Mouse (Mus musculus): ENCODE measurements around the gene Nxpe3. TPM values are rescaled to one million over a fixed set of nuclear protein-coding genes. Genes with fewer than 3 reads are reported as not detected.

Gene Nxpe3
- polyA plus RNA-seq, 1 experiment from 2014 or later, result 1.6 TPM

- no peak for ATAC-seq
- H3K36me3 ChIP-seq (ENCODE audit: control insufficient read depth, insufficient read depth, low read length), result peaks cover 28% of the 10 kb centered on the region
- H3K27ac ChIP-seq (ENCODE audit: low read depth, low read length), result no peak overlapping the region
- H3K27me3 ChIP-seq (replicated peaks; ENCODE audit: control insufficient read depth, insufficient read depth, low read length), result no peaks in the 10 kb centered on the region
- no peak overlapping the region for H3K9ac ChIP-seq (ENCODE audit: low read depth, low read length)
- WGBS, result 51% methylated on average over 15 of the region's 15 CpGs
- no peaks in the 10 kb centered on the region for H3K9me3 ChIP-seq (ENCODE audit: control insufficient read depth, low read length)
- peak overlapping the region; percentile 42 for H3K4me2 ChIP-seq (ENCODE audit: low read length)
- H3K4me1 ChIP-seq (ENCODE audit: control insufficient read depth, insufficient read depth, low read depth, low read length), result peaks cover 8% of the 10 kb centered on the region
- 0 out of 2 replicates have a peak overlapping the region, but pooled peaks have one; percentile 8 for H3K4me3 ChIP-seq (ENCODE audit: low read length)
Measured at GRCm38 (mm10) chr16:55819186-55819861, 75.8 kb downstream of the Nxpe3 start.

- peaks cover 8% of the 10 kb centered on the region for H3K4me1 ChIP-seq (ENCODE audit: control insufficient read depth, insufficient read depth, low read depth, low read length)
- no peak overlapping the region for H3K27ac ChIP-seq (ENCODE audit: low read depth, low read length)
- H3K9ac ChIP-seq (ENCODE audit: low read depth, low read length), result no peak overlapping the region
- no peaks in the 10 kb centered on the region for H3K27me3 ChIP-seq (replicated peaks; ENCODE audit: control insufficient read depth, insufficient read depth, low read length)
- H3K4me3 ChIP-seq (ENCODE audit: low read length), result no peak overlapping the region
- no peak for ATAC-seq
- H3K4me2 ChIP-seq (ENCODE audit: low read length), result no peak overlapping the region
- 97% methylated on average over 28 of the region's 28 CpGs for WGBS
- H3K36me3 ChIP-seq (ENCODE audit: control insufficient read depth, insufficient read depth, low read length), result peaks cover 35% of the 10 kb centered on the region
- no peaks in the 10 kb centered on the region for H3K9me3 ChIP-seq (ENCODE audit: control insufficient read depth, low read length)
Measured at GRCm38 (mm10) chr16:55817717-55818515, 77.2 kb downstream of the Nxpe3 start.

- H3K9me3 ChIP-seq (ENCODE audit: control insufficient read depth, low read length), result no peaks in the 10 kb centered on the region
- H3K27me3 ChIP-seq (replicated peaks; ENCODE audit: control insufficient read depth, insufficient read depth, low read length), result no peaks in the 10 kb centered on the region
- WGBS, result 94% methylated on average over 13 of the region's 13 CpGs
Measured at GRCm38 (mm10) chr16:55816202-55816941, 78.7 kb downstream of the Nxpe3 start.

GRCm38 (mm10) chr16:55815466-55815865, 79.6 kb downstream of the Nxpe3 start:
- H3K36me3 ChIP-seq (ENCODE audit: control insufficient read depth, insufficient read depth, low read length), result peaks cover 40% of the 10 kb centered on the region
- 86% methylated on average over 14 of the region's 14 CpGs for WGBS

More at GRCm38 (mm10) chr16:55816202-55816941, 78.7 kb downstream of the Nxpe3 start:
- Histone ChIP-seq H3K4me2 (ENCODE audit: low read length) (no peak overlapping the region), H3K4me3 (ENCODE audit: low read length) (no peak overlapping the region), H3K9ac (ENCODE audit: low read depth, low read length) (no peak overlapping the region), H3K27ac (ENCODE audit: low read depth, low read length) (no peak overlapping the region), H3K4me1 (ENCODE audit: control insufficient read depth, insufficient read depth, low read depth, low read length) (peaks cover 8% of the 10 kb centered on the region), H3K36me3 (ENCODE audit: control insufficient read depth, insufficient read depth, low read length) (peaks cover 40% of the 10 kb centered on the region)
- no peak for ATAC-seq

GRCm38 (mm10) chr16:55814686-55815085, 80.4 kb downstream of the Nxpe3 start:
- ATAC-seq, result no peak
- H3K9me3 ChIP-seq (ENCODE audit: control insufficient read depth, low read length), result no peaks in the 10 kb centered on the region

More at GRCm38 (mm10) chr16:55815466-55815865, 79.6 kb downstream of the Nxpe3 start:
- Histone ChIP-seq H3K9me3 (ENCODE audit: control insufficient read depth, low read length) (no peaks in the 10 kb centered on the region), H3K4me3 (ENCODE audit: low read length) (no peak overlapping the region), H3K27ac (ENCODE audit: low read depth, low read length) (no peak overlapping the region), H3K27me3 (replicated peaks; ENCODE audit: control insufficient read depth, insufficient read depth, low read length) (no peaks in the 10 kb centered on the region), H3K4me1 (ENCODE audit: control insufficient read depth, insufficient read depth, low read depth, low read length) (peaks cover 7% of the 10 kb centered on the region), H3K4me2 (ENCODE audit: low read length) (no peak overlapping the region), H3K9ac (ENCODE audit: low read depth, low read length) (no peak overlapping the region)
- ATAC-seq, result no peak

GRCm38 (mm10) chr16:55813916-55814315, 81.2 kb downstream of the Nxpe3 start:
- no peaks in the 10 kb centered on the region for H3K9me3 ChIP-seq (ENCODE audit: control insufficient read depth, low read length)
- peaks cover 40% of the 10 kb centered on the region for H3K36me3 ChIP-seq (ENCODE audit: control insufficient read depth, insufficient read depth, low read length)
- H3K4me1 ChIP-seq (ENCODE audit: control insufficient read depth, insufficient read depth, low read depth, low read length), result no peaks in the 10 kb centered on the region
- no peak for ATAC-seq
- no peaks in the 10 kb centered on the region for H3K27me3 ChIP-seq (replicated peaks; ENCODE audit: control insufficient read depth, insufficient read depth, low read length)
- no peak overlapping the region for H3K4me2 ChIP-seq (ENCODE audit: low read length)
- no peak overlapping the region for H3K9ac ChIP-seq (ENCODE audit: low read depth, low read length)
- no peak overlapping the region for H3K27ac ChIP-seq (ENCODE audit: low read depth, low read length)
- H3K4me3 ChIP-seq (ENCODE audit: low read length), result no peak overlapping the region
- 84% methylated on average over 15 of the region's 15 CpGs for WGBS

More at GRCm38 (mm10) chr16:55814686-55815085, 80.4 kb downstream of the Nxpe3 start:
- H3K27me3 ChIP-seq (replicated peaks; ENCODE audit: control insufficient read depth, insufficient read depth, low read length), result no peaks in the 10 kb centered on the region
- no peak overlapping the region for H3K9ac ChIP-seq (ENCODE audit: low read depth, low read length)
- H3K27ac ChIP-seq (ENCODE audit: low read depth, low read length), result no peak overlapping the region
- peaks cover 40% of the 10 kb centered on the region for H3K36me3 ChIP-seq (ENCODE audit: control insufficient read depth, insufficient read depth, low read length)
- no peak overlapping the region for H3K4me3 ChIP-seq (ENCODE audit: low read length)
- peaks cover 4% of the 10 kb centered on the region for H3K4me1 ChIP-seq (ENCODE audit: control insufficient read depth, insufficient read depth, low read depth, low read length)
- no peak overlapping the region for H3K4me2 ChIP-seq (ENCODE audit: low read length)
- WGBS, result 94% methylated on average over 6 of the region's 6 CpGs

- H3K4me2 ChIP-seq (ENCODE audit: low read length), result no peak overlapping the region
- 93% methylated on average over 6 of the region's 6 CpGs for WGBS
- no peaks in the 10 kb centered on the region for H3K9me3 ChIP-seq (ENCODE audit: control insufficient read depth, low read length)
- no peak overlapping the region for H3K9ac ChIP-seq (ENCODE audit: low read depth, low read length)
- no peaks in the 10 kb centered on the region for H3K4me1 ChIP-seq (ENCODE audit: control insufficient read depth, insufficient read depth, low read depth, low read length)
- H3K36me3 ChIP-seq (ENCODE audit: control insufficient read depth, insufficient read depth, low read length), result peaks cover 33% of the 10 kb centered on the region
- no peak overlapping the region for H3K4me3 ChIP-seq (ENCODE audit: low read length)
- H3K27me3 ChIP-seq (replicated peaks; ENCODE audit: control insufficient read depth, insufficient read depth, low read length), result no peaks in the 10 kb centered on the region
- no peak for ATAC-seq
- no peak overlapping the region for H3K27ac ChIP-seq (ENCODE audit: low read depth, low read length)
Measured at GRCm38 (mm10) chr16:55811792-55812191, 83.3 kb downstream of the Nxpe3 start.

GRCm38 (mm10) chr16:55809779-55810514, 85.1 kb downstream of the Nxpe3 start:
- peaks cover 18% of the 10 kb centered on the region for H3K36me3 ChIP-seq (ENCODE audit: control insufficient read depth, insufficient read depth, low read length)
- H3K9ac ChIP-seq (ENCODE audit: low read depth, low read length), result no peak overlapping the region
- H3K27ac ChIP-seq (ENCODE audit: low read depth, low read length), result no peak overlapping the region
- 96% methylated on average over 9 of the region's 9 CpGs for WGBS
- ATAC-seq, result no peak
- no peak overlapping the region for H3K4me3 ChIP-seq (ENCODE audit: low read length)
- no peak overlapping the region for H3K4me2 ChIP-seq (ENCODE audit: low read length)
- H3K27me3 ChIP-seq (replicated peaks; ENCODE audit: control insufficient read depth, insufficient read depth, low read length), result no peaks in the 10 kb centered on the region
- H3K4me1 ChIP-seq (ENCODE audit: control insufficient read depth, insufficient read depth, low read depth, low read length), result no peaks in the 10 kb centered on the region
- no peaks in the 10 kb centered on the region for H3K9me3 ChIP-seq (ENCODE audit: control insufficient read depth, low read length)

All from hindbrain, embryonic 16.5 days (tissue).